50 mouse cellular contexts compared by ENCODE assay signal in the genomic region with DNA sequence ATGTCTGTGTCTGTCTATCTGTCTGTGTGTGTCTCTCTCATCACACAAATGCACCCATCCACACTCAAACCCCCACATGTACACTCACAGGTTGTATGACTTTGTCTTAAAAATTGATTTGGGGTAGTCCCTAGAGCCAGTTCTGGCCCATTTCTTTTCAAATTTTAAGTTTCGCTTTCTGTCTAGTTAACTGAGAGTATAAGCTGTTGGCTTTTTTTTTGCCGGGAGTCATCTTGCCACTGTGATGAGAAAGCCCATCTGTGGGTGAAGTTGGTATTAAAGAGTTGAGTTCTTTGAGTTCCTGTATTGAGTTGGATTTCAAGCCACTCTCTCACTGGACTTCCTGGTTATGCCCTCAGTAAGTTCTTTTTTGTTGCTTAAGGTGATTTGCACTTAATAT. TPM values are rescaled to one million over a fixed set of nuclear protein-coding genes. Genes with fewer than 3 reads are reported as not detected.
"Had no signal": no experiment of that assay in that cellular context is flagged by ENCODE, and none has a peak within 500 bp of the region (broad histone marks: within the 10 kb centered on the region; RNA-seq: fewer than 3 reads in every experiment).

No protein-coding gene starts in this region.

- H3K36me3 ChIP-seq: heart, embryonic 15.5 days; hindbrain, embryonic 12.5 days; intestine, embryonic 15.5 days had no signal

- H3K9me3 ChIP-seq: heart, embryonic 10.5 days; heart, embryonic 12.5 days; heart, embryonic 13.5 days; heart, embryonic 15.5 days; hindbrain, embryonic 10.5 days; hindbrain, embryonic 12.5 days; hindbrain, embryonic 13.5 days; hindbrain, embryonic 15.5 days; intestine, embryonic 15.5 days; kidney, embryonic 15.5 days had no signal

- H3K9ac ChIP-seq: heart, embryonic 12.5 days; heart, embryonic 13.5 days; heart, embryonic 15.5 days; hindbrain, embryonic 12.5 days; hindbrain, embryonic 13.5 days; hindbrain, embryonic 14.5 days; hindbrain, embryonic 15.5 days; intestine, embryonic 15.5 days; kidney, embryonic 15.5 days had no signal

- DNase-seq: heart, postnatal 10 days; heart, postnatal 36 days; heart, postnatal 4 days; kidney, adult 11 months; kidney, adult 18-20 months; kidney, adult 2 months; kidney, adult 8-10 months; kidney, adult 9 months; kidney, postnatal 10 days; kidney, postnatal 14 days; kidney, postnatal 25 days; kidney, postnatal 36 days; kidney, postnatal 4 days; layer of hippocampus, adult 9-11 months; layer of hippocampus, postnatal 36 days had no signal

- H3K4me2 ChIP-seq: heart, embryonic 11.5 days; heart, embryonic 12.5 days; heart, embryonic 13.5 days; heart, embryonic 15.5 days; hindbrain, embryonic 12.5 days; hindbrain, embryonic 13.5 days; hindbrain, embryonic 14.5 days; hindbrain, embryonic 15.5 days; intestine, embryonic 15.5 days; kidney, embryonic 15.5 days had no signal

- ATAC-seq: hindbrain, embryonic 16.5 days; hindbrain, postnatal 0 days; inflammation-experienced regulatory T-cells, adult 6 months; intestine, embryonic 15.5 days; intestine, postnatal 0 days had no signal

- H3K4me1 ChIP-seq: heart, embryonic 10.5 days; heart, embryonic 12.5 days; heart, embryonic 13.5 days; heart, embryonic 15.5 days; hindbrain, embryonic 12.5 days; hindbrain, embryonic 15.5 days; intestine, embryonic 15.5 days; kidney, embryonic 15.5 days had no signal

- H3K4me3 ChIP-seq: heart, embryonic 10.5 days; heart, embryonic 12.5 days; heart, embryonic 13.5 days; heart, embryonic 15.5 days; hindbrain, embryonic 10.5 days; hindbrain, embryonic 12.5 days; hindbrain, embryonic 13.5 days; hindbrain, embryonic 15.5 days; intestine, embryonic 15.5 days; kidney, embryonic 15.5 days; layer of hippocampus, adult 2 months; left cerebral cortex, adult 2 months had no signal

- H3K27me3 ChIP-seq: heart, embryonic 12.5 days; heart, embryonic 13.5 days; heart, embryonic 15.5 days; hindbrain, embryonic 12.5 days; hindbrain, embryonic 13.5 days; hindbrain, embryonic 15.5 days; intestine, embryonic 15.5 days; kidney, embryonic 15.5 days had no signal

- H3K27ac ChIP-seq: heart, embryonic 10.5 days; heart, embryonic 13.5 days; heart, embryonic 15.5 days; hindbrain, embryonic 10.5 days; hindbrain, embryonic 12.5 days; hindbrain, embryonic 13.5 days; hindbrain, embryonic 14.5 days; hindbrain, embryonic 15.5 days; hindbrain, postnatal 0 days; intestine, embryonic 15.5 days; kidney, embryonic 15.5 days; kidney, postnatal 0 days; layer of hippocampus, adult 2 months; left cerebral cortex, adult 2 months had no signal

RNA-seq across cellular contexts. Expression of a gene that starts 54.4 kb away (rescaled TPM):
- total RNA-seq: heart, postnatal 10 days; heart, postnatal 25 days; heart, postnatal 36 days; heart, postnatal 4 days; hematopoietic stem cell, adult 5-6 weeks; hindbrain, postnatal 0 days; layer of hippocampus, adult 18-20 months; layer of hippocampus, adult 2 months; layer of hippocampus, adult 8-10 months; layer of hippocampus, postnatal 10 days; layer of hippocampus, postnatal 14 days; layer of hippocampus, postnatal 25 days; layer of hippocampus, postnatal 36 days; left cerebral cortex, adult 18-20 months; left cerebral cortex, adult 2 months; left cerebral cortex, adult 8-10 months had no signal
- polyA plus RNA-seq: heart, embryonic 10.5 days; heart, embryonic 11.5 days; heart, embryonic 12.5 days; heart, embryonic 13.5 days; heart, embryonic 14.5 days; heart, embryonic 15.5 days; heart, embryonic 16.5 days; heart, postnatal 0 days; hindbrain, embryonic 10.5 days; hindbrain, embryonic 11.5 days; hindbrain, embryonic 12.5 days; hindbrain, embryonic 13.5 days; hindbrain, embryonic 14.5 days; hindbrain, embryonic 15.5 days; hindbrain, embryonic 16.5 days; hindbrain, postnatal 0 days; inflammation-experienced regulatory T-cells, adult 6 months; intestine, embryonic 15.5 days; intestine, postnatal 0 days; kidney, adult 2 months; kidney, embryonic 14.5 days; kidney, embryonic 15.5 days; kidney, embryonic 16.5 days; kidney, postnatal 0 days; large intestine, adult 2 months had no signal
